Mouse (Mus musculus): ENCODE measurements at regions not wholly inside any gene's neighbourhood (a gene's known extent, or its start where the extent isn't known, plus 50 kb on each side); places are given as distances from the start of the nearest gene placed in this dataset.

DNA sequence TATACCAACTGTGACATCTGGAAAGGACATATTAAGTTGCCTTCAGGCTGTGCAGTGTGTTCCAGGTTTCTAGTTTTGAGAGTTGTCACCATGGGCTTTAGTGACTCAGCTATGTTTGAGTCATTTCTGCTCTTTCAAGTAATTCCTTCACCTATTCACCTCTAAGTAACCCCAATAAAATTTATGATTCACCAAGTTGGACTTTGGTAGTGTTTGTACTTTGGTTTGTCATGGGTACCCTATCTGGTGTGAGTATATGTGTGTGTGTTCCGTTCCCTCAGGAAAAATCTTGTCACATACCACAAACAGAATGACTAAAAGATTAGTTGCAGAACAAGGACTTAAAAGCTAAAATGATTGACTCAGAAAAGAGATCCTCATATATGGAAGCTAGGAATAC, 76.8 kb upstream of the Crbn start:
- no peak for DNase-seq (ENCODE audit: low spot score in 2 of 2)

DNA sequence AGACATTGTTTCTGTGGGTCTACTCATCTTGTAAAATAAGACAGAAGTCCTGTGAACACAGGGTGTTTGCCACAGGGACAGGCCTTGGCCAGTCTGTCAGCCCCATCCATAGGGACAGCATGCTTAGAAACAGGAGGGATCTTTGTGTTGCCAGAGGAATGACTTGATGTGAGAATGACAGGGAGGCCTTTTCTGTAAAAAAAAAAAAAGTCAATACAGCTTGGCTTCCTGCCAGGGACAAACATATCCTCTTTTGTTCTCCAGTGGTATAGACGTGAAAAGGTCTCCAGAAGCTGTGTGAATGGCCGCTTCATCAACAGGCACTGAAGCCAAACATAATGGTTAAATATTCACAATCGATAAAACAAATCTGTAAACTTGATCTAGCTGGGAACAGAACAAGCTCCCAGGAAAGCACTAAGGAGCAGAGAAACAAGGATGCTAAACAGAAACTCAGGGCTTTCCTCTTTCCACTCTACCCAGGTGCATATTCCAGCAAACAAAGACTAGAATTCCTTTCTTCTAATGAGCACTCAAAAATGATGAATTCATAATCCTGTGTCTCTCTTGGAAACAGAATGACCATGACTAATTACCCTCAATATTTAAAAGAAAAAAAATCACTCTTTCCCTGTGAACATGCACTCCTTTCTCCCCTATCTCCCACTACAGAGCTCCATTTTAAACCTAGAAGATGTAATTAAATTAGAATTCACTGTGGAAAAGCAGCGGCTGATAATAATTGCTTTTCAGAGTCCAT, 92.2 kb upstream of the Crbn start:
- no peak for DNase-seq (ENCODE audit: low spot score in 2 of 2)

DNA sequence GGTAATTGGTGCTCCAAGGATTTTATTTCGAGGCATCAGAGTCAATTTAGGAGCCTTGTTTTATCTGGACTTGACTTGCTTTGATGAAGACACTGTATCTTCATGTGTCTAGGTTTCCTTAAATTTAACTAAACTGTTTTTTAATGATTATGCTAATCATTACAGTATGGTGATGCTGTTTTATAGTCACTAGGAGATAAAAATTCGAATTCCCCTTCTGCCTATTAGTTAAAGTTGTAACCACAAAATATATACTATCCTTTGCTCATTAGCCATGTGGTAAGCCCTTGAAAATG, 92.7 kb upstream of the Crbn start:
- DNase-seq (ENCODE audit: low spot score in 2 of 2), result no peak

DNA sequence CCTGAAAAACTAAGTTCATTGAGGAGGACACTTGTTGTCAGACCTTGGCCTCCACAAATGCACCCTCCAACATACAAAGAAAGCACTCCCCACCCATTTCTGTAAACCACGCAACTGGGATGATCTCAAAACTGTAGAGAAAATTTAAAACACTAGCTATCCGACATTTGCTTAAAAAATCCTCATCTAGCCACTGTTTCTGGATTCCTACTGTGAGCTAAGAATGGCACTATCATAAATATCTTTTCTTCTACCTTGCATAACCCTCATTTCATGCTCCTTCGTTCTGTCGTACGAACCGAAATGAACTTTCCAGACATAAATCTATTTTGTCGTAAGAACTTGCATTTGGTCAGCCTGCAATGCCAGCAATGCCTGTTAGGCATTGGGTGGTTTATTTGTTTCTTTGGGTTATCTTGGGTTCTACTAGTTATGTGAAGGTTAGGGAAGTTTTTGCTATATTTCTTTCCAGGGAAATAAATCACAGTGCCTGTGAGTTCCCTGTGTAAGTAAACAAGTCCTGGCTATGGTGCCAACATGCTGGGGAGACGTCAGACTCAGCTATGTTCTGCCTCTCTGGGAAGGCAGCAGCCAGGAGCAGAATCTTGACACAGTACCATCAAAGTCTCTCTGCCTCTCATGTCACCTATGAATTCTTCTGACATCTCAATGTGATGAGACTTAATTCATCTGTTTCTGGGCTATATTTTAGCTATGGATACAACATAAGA, 104.2 kb upstream of the Crbn start:
- DNase-seq (ENCODE audit: low spot score in 2 of 2), result no peak

DNA sequence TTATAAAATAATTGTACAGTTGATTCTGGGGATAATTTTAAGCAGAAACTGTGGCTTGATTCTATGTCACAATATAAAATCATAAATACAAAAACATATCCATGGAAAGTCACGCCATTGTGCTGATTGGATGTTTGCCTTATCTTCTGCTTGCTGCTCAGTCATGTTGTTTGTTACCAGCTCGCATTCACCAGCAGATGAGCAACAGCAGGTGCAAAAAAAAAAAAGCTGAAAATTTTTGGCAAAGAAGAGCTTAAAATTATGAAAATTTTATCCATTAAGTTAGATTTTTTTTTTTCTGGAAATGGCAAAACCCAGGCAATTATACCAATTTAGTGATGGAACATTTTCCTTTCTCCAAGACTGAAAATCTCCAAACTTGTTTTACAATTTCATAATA, 115.2 kb upstream of the Crbn start:
- no peak for DNase-seq (ENCODE audit: low spot score in 2 of 2)

DNA sequence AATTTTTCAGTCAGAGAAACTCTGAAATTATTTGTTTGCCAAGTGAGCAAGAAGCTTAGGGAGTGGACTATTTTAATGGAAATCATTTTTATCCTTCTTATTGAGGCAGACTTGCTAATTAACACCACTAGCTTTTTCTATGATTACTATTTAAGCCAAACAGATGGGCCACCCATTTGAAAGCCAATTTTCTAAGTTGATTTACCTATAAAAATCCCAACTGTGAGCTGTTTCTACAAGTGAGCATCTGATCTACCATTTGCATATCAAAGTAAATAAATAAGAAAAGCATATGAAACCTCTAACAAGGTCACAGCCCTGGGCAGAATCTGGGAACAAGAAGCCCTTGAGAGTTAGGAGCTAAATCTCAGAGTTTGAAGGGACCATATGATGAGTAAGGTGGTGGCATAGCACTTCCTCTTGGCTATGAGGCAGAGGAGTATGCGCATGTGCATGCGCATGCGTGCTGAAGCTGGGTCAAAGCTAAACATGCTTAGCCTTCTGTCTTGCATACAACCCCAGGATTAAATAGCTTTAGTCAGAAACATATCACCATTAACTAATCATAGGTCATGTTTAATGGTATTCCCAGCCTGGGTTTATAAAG, 116.9 kb upstream of the Crbn start:
- no peak for DNase-seq (ENCODE audit: low spot score in 2 of 2)

DNA sequence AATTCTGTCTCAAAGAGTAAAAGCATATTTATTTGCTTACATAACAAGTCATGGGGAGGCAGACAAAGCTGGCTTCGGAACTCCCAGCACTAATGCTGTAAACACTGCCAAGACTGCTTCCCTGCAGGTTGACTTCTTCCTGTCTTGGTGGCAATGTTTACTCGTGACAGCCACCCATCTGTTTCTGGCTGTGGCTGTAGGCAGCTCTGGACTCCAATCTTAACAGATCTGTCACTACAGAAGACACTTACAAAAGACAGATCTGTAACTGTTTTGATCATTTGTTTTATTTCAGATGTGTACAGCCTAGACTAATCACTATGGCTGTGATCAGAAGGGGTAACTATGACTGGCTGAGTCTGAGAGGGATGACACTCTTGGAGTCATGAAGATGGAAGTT, 121.1 kb upstream of the Crbn start:
- no peak for DNase-seq (ENCODE audit: low spot score in 2 of 2)

DNA sequence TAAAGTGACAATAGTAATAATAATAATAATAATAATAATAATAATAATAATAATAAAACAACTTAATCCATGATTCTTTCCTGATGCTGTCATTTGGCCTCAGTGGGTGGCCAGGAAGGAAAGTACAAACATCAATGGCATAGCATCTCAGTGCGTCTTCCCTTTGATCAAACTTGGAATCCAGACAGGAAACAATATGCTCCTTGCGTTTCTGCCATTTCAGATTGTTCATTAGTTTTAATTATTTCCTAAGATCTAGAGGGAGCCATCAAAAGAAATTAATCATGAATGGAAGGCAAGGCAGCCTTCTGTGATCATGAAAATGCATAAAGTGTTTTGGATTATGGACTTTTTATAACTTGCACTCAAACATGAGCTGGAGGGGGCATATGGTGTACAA, 125.6 kb upstream of the Crbn start:
- no peak for DNase-seq (ENCODE audit: low spot score in 2 of 2)

DNA sequence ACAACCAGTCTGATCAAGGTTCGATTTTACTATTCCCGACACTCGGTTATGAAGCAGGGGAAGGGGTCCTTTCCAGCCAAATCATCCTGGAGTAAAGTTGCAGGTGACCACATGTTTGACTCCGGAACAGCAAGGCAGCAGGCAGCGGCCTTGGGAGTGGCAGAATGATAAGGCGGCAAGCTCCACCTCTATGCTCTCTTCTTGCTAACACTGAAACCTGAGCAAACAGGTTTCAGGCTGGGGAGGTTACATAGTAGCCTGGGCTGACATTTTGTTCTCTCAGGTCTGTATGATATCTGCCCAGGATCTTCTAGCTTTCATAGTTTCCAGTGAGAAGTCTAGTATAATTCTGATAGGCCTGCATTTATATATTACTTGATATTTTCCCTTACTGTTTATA, 133.7 kb upstream of the Crbn start:
- DNase-seq (ENCODE audit: low spot score in 2 of 2), result no peak

DNA sequence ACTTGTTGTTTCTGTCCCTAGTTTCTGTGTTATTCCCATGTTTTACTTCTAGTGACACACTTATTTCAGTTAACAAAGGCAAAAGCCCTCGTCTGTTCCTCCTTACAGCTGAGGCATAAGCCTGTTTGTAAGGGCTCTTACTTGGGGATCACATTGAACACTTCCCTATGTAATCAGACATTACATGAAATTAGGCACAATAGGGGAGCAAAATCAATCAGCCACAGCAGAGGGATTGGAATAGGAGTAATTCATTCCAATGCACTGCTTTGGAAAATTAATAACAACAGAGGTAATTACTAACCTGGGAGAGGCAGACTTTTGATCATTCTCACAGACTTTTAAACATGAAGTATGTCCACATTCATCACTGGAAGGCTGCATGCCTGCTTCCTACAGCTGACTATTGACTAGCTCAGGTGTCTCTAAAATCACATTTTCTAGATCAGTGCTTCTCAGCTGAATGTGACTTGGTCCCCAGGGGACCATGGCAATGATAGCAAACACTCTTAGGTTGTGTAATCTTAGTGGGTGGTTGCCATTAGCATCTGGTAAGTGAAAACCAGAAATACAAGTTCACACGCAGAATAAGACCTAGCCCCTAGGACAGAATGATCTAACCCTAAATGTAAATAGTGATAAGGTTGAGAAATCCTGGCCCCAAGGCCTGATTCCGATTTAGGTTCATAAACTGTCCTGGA, 146.5 kb upstream of the Crbn start:
- peak in 1 of 2 experiments; percentile 2 for DNase-seq (ENCODE audit: low spot score in 2 of 2)

DNA sequence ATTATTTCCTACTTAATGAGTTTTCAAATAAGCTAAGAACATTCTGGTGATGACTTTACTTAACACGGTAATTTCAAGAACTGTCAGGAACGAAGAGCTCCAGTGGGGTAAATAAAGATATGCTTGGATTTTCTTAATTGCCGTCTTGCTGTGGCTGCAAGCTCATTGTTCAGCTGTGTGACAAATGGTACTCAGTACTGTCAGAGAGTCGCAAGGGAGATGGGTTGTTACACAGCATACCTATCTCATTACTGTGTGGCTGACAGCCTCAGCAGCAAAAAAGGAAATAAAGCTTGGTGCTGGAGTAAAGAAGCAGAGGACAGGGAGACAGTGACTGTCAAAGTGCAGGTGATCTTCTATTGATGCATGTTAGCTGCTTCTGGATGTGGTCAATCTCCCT, 151.0 kb upstream of the Crbn start:
- DNase-seq (ENCODE audit: low spot score in 2 of 2), result no peak

DNA sequence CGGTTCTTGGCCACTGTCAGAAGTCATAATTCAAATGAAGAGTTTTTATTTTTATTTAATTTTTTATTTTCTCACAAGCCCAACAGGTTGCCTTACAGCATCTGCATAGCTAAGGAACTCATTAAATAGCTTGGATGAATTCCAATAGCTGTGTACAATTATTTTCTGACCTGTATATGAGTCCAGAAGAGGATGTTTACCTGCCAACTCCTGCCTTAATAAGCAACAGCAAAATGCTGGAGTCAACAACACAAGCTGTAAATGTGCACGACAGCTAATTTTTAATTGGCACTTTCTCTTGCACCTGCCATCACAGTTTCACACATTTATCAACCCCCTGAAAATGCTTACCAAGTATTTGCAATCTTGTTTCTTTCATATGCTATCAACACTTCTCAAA, 161.4 kb upstream of the Crbn start:
- no peak for DNase-seq (ENCODE audit: low spot score in 2 of 2)

DNA sequence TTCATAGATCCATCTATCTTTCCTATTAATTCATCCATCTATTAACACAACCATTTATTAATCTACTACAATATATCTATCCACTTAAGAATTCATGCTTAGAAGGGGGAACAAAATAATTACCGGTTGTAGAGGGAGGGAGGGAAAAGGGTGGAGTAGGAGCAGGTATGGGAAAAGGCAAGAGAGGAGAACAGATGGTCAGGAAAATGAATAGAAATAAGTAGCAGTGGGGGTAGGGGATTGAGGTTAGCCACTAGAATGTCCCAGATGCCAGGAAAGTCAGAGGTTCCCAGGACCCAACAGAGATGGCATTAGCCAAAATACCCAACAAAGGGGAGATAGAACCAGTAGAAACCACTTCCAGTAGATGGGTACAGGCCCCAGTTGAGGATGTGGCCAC, 164.5 kb upstream of the Crbn start:
- DNase-seq (ENCODE audit: low spot score in 2 of 2), result no peak

DNA sequence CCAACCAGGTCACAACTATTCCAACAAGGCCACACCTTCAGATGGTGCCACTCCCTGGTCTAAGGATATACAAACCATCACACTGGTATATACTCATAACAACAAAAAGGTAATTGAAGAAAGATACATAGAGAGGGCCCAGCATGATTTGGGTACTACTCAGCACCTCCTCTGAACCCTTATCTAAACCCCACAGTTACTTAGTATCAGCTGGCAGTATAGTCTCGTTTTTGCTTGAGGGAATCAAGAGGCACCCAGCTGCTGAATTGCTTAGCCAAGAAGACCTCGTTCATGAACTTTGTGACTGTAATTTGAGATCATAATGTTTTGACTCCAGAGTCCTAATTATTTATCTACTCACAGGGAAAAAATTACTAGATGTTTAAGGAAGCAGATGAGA, 175.6 kb upstream of the Crbn start:
- no peak for DNase-seq (ENCODE audit: low spot score in 2 of 2)

DNA sequence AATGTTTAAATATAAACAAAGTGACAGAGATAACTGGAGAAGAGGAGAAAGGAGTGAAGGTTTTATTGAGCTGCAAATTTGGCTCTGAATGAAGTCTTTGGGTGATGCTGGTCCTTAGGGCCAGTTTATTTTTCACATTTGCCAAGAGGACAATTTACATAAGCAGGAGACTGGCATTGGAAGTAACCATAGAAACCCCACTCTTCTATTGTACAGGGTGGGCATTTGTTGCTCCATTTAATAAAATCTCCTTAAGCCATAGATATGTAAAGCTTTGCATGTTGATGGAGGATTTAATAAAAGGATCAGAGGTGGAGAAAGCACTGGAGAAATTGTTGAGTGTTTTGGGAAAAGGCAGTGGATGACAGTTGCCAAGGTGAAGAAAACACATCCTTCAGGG, 178.8 kb upstream of the Crbn start:
- no peak for DNase-seq (ENCODE audit: low spot score in 2 of 2)

DNA sequence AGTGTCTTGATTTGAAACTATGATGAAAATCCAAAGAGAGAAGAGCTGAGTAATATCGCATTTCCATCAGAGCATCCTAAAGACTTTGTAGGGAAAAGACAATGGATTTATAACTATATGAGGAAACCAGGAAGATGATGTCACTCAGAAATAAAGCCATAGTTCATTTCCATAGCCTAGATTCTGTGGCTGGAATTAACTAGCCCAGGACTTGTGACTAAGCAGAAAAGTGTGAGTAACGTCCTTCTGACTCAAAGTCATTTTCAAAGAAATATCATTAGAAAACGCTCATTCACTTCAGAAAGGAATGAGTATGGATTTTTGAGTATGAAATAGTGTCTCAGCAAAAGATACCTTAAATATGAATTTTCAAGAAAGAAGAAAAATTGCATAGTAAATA, 179.9 kb upstream of the Crbn start:
- no peak for DNase-seq (ENCODE audit: low spot score in 2 of 2)

DNA sequence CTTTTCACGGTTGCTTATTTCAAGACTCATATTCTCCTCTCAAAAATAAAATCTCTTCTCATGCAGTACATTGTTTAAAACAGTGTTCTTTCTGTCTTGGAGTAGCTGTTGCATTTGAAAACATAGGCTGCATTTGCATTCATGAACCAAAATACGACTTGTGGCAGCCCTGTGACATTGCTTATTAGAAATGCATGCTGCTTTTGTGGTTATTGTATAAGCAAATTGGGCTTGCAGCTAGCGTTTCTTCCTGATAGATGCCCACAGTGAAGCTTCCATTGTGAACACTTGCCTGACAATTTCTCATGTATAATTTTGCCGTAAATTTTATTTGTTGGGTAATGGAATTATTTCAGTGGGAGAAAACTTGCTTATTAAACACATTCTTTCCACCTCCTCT, 180.3 kb upstream of the Crbn start:
- no peak for DNase-seq (ENCODE audit: low spot score in 2 of 2)

DNA sequence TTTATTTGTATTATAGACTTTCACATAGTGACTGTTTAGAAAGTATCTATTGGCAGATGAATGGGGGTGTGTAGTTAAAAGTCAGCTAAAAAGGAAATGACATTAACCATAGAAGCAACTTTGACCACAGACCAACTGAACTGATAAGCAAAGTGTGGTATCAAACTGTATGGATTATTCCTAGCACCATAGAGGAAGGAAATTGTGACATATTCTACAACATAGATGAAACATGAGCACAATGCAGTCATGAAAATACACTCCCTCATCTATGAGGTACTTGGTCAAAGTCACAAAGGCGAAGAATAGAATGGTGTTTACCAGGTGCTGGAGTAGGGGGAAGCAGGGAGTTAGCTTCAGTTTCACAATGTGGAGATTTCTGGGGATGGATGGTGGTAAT, 181.4 kb upstream of the Crbn start:
- no peak for DNase-seq (ENCODE audit: low spot score in 2 of 2)

DNA sequence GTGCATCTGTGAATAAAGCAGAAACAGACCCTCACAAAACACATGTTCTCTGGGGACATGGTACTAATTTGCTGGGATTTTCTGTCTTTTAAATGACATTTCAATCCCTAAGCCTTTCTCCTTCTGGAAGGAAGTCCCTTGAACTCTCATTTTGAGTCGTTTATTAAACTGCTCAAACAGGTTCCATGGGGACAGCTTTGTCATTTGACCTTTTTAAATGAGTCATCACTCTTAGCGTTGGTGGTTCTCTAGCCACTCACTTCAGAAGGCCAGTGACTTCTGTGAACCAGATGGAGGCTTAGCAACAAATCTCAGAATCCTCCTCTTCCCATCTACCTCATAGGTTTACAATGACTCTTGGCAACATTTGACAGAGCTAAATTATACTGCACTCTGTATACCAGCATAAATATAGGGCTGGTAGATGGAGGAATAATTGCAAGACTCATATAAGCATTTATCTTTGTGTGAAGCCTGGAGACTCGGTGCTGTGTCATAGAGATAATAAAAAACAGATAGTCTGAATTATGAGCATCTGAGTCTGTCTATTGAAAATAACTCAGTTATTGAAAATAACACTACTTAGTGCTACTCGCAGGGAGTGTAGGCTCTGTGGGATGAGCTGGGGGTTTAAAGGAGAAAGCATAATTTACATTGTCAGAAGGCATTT, 185.4 kb upstream of the Crbn start:
- DNase-seq (ENCODE audit: low spot score in 2 of 2), result no peak

DNA sequence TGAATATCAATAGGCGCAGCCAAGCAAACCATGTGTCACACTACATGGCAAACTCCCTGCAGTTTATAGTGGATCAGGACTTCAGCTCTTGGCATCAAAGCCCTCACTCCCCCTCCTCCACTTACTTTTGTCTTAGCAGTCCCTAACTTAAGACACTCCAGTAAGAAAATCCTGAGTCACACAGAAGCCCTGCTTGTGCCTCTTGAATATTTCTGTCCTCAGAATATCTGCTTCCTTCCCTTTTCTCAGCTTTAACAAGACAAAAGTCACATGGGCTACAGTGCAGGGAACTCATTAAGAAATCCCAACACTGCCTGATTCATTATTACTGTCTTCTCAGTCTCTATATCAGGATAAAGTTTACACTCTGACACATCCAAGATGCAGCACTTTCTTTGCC, 191.7 kb upstream of the Crbn start:
- no peak for DNase-seq (ENCODE audit: low spot score in 2 of 2)

DNA sequence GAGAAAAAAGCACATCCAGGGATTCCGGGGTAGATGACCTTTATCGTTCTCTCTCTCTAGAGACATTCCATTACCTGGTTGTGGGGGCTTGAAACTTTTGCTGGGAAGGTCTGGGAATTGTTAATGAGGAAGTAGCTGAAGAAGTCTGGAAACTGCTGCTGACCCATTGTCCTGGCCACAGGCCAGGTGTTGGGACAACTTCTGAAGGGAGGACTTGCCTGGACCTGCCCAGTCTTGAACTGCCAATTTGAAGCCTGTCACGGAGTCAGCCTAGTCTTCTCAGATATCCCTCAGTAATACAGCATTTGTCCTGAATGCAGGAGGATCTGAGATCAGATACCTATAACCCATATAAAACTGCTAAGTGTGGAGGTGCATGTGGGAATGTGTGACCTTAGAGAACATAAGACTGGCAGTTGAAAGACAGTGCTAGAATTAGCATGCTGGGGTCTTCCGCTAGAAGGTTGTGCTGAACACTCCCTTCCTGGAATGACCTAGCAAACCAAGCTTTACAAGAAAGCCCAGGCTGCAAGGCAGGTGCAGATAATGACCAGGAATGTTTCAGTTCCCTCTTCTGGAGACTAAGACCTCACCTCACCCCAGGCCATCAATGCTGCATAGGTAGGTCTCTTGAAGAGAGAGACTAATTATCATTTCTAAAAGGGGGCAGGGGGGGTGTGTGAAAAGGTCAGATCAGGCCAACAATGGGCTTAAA, 204.7 kb upstream of the Crbn start:
- DNase-seq (ENCODE audit: low spot score in 2 of 2), result peak; percentile 42 to 52

DNA sequence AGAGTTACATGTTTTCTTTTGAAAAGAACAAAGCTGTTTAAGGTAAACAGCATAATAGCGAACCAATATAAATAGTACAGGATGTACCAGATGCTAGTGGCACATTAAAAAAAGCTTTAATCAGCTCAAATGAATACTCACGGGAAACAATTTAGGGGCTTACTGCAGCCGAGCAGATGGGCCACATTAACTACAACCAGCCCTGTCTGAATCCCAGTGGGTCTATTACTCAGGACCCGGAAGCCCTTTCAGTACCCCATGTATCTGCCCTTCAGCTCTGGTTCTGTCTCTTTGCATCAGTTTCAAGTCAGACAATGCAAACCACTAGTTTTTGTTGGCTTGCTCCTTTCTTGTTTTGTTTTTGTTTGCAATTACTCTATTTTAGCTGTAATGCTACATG, 210.9 kb upstream of the Crbn start:
- DNase-seq (ENCODE audit: low spot score in 2 of 2), result no peak
